Mouse (Mus musculus) adipose tissue, adult 10 weeks (tissue): ENCODE measurements around the gene Aif1. TPM values are rescaled to one million over a fixed set of nuclear protein-coding genes. Genes with fewer than 3 reads are reported as not detected.

Source experiments
- polyA plus RNA-seq: library from polyadenylated mRNA; stranded (reverse); fragments of 350-450 nt; fragmentation: Illumina TruSeq; extraction: RNeasy Lipid Tissue Mini Kit (QIAGEN cat#74804); gene quantifications from one replicate; pipeline ENCODE4 v1.2.3, GENCODE M21; 2014; ENCODE audit warnings: low read depth, low replicate concordance

Gene Aif1
- polyA plus RNA-seq, result 21.1 TPM

DNA sequence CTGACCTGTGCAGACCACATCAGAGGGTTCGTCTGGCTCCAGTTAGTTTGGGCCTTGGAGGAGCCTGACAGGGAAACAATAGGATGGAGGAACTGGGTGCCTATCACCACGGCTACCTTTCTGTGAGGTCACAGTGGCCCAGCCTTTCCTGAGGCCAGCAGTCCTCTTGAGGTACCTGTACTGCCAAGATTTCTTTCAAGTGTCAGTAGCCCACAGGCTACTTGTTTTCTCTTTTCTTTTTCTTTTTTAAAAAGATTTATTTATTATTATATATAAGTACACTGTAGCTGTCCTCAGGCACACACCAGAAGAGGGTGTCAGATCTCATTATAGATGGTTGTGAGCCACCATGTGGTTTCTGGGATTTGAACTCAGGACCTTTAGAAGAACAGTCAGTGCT, at the start of gene Aif1:
Aif1 (minus strand) TSS at position 101 of the 400 bp plus-strand sequence.

GRCm38 (mm10) chr17:35220156-35220952, 44.5 kb upstream of the Aif1 start, which contains the start of gene Gm16181:
Gene Gm16181, plus strand, starts transcription at chr17:35220834.

GRCm38 (mm10) chr17:35204494-35205379, 28.9 kb upstream of the Aif1 start, which contains the start of gene Lta:
Gene Lta, minus strand, starts transcription at chr17:35205351.

GRCm38 (mm10) chr17:35201787-35202186, 25.9 kb upstream of the Aif1 start, which contains the start of gene Tnf:
Gene Tnf, minus strand, starts transcription at chr17:35202007.

DNA sequence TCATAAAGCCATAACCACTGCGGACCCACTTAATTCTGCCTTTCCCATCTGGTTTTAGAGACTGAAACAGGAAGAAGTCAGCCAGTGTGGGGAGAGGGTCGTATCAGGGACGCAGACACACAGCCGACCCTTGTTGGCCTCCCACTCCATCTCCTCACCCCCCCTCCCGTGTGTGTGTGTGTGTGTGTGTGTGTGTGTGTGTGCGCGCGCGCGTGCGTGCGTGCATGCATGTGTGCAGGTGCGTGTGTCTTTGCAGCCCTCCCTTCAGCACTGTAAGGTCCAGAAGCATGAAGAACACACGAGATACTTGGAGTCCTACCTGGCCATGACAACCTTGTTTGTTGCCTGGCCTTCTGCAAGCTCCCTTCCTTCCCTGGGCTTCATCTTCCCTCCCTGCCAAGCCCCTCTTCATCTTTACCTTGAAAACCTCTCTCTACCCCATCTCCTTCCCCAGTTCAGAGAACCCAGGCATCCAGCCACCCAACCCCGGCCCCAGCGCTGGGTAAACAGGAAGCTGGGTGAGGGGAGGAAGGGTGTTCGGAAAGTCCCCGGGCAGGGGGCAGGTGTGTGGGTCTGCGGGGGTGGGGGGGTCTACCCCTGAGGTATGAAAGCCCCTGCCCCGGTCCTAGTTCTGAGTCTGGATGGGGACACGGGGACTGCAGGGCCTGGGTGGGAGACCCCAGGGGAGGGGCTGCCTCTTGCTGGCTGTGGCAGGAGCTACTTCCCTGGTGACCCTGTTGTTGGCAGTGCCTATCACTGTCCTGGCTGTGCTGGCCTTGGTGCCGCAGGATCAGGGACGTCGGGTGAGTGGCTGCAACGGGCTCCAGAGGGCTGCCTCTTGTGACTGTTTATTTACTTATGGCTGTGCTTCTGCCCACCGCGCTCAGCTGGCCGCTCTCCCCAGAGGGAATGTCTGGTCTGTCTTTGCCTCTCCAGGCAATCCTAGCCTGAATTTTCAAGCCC, 18.3 kb upstream of the Aif1 start, which contains the start of gene Ltb:
Ltb (plus strand) TSS at position 559 of the 963 bp plus-strand sequence.

GRCm38 (mm10) chr17:35187959-35188610, 12.2 kb upstream of the Aif1 start, which contains the start of gene Lst1:
Gene Lst1, minus strand, starts transcription at chr17:35188439.

DNA sequence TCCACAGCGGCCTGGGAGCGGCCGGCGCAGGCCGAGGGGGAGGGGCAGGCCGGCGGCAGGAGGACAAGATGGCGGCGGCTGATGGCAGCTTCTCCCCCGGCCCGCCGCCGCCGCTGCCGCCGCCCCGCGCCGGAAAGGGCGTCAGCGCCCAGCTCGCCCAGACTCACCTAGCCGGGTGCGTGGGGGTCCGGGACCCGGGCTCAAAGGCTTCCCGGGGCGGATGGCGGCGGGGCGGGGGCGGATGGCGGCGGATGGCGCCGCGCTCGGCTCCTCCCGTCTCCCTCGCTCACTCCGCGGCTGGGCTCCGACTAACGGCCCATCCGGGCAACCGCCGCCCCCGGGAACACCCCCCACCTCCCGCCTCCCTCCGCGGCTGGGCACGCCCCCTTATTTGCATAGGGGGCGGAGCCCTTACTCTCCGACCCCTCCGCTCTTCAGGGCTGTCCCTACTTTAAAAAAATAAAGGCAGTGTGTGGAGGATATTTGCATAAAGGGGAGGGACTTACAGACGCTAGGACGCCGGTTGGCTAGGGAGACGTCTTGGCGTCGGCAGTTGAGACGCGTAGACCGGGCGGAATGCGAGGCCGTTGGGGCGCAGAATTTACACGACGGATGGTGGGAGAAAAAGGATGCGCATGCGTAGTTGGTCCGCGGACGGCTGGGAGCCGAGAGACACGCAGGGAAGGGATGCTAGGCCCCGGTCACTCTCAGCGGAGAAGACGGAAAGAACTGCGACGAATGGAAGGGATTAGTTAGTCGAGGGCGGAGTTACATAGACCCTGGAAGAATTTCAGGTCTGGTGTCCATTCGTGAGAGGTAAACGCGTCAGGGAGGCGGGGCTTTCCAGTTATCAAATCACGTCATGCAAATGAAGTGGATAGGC, 11.1 kb downstream of the Aif1 start, which contains the start of gene Prrc2a:
Prrc2a (minus strand) TSS at position 330 of the 883 bp plus-strand sequence.

DNA sequence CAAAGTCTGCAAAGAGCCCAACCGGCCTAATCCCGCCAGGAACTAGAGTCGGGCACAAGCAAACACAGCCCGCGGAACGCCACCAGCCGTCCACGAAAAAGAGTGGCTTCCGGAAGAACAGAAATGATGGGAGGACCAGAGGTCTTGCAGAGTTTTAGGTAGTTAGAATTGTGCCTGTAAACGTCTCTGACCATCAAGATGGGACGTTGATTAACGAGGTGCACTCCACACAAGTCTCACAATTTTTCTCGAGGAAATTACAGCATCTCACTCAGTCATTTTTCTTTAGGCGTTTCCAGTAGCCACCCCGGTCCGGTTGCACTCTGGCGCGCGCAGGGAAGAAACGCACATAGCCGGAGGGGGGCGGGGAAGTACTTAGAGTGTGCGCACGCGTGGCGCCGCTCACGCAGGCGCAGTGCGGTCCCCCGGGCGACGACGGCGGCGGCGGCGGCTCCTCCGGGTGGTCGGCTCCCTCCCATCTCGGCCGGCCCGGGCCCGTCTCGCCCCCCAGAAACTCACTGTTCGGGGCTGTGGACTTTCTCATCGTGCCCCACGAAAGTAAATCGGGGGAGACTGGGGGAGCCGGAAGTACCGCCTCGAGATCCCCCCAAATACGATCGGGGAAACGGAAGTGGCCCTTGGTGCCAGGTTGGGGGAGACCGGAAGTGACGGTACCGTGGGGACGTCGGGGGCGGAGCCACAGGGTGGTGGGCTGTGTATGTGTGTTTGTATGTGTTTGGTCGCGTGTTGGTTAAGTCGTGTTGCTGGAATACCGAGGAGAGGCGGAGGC, 40.9 kb downstream of the Aif1 start, which contains the start of gene Bag6:
Bag6 (plus strand) TSS at position 378 of the 790 bp plus-strand sequence.

GRCm38 (mm10) chr17:35131500-35132173, 44.2 kb downstream of the Aif1 start, which contains the start of gene Apom:
Gene Apom, minus strand, starts transcription at chr17:35132050.

DNA sequence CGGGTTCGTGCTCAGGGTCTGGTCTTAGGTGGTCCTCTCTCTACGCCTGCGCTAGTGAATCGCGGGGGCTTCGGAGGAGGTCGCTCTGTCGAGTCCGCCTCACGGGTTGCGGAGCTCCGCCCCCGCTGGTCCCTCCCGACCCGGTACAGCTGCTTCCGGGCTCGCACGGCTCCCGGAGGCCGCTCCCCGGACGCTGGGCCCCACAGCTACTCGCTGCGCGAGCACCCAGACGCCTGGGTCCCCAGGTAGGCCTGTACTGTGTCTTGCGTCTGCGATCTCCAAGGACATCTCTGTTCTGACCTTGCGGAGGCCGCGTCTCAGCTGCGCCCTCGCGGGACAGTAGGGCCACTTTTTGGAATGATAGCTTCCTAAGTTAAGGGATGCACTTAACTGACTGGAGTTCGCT, 49.7 kb downstream of the Aif1 start, which contains the start of gene D17H6S53E:
D17H6S53E (plus strand) TSS at position 168 of the 406 bp plus-strand sequence.

GRCm38 (mm10) chr17:35121871-35122303, 54.0 kb downstream of the Aif1 start, which contains the start of gene Csnk2b:
Gene Csnk2b, minus strand, starts transcription at chr17:35122053.

GRCm38 (mm10) chr17:35121143-35121799, 54.6 kb downstream of the Aif1 start, which contains the start of gene Gpank1:
Gene Gpank1, plus strand, starts transcription at chr17:35121455.

Other genes starting within 250 kb of the Aif1 start
- gene Neu1, start 244.8 kb downstream of the Aif1 start, polyA plus RNA-seq, result 81.9 TPM
- gene Hspa1b, start 216.8 kb downstream of the Aif1 start, polyA plus RNA-seq, result 47.9 TPM
- gene Gm20481, start 206.2 kb downstream of the Aif1 start, polyA plus RNA-seq, result not detected
- gene Hspa1a, start 203.9 kb downstream of the Aif1 start, polyA plus RNA-seq, result 24.3 TPM
- 12.0 TPM for gene Hspa1l, start 203.4 kb downstream of the Aif1 start, polyA plus RNA-seq
- gene Lsm2, start 194.2 kb downstream of the Aif1 start, polyA plus RNA-seq, result 23.4 TPM
- gene Vars, start 175.1 kb downstream of the Aif1 start, polyA plus RNA-seq, result 62.8 TPM
- 0.96 TPM for gene Vwa7, start 159.5 kb downstream of the Aif1 start, polyA plus RNA-seq
- gene Sapcd1, start 148.1 kb downstream of the Aif1 start, polyA plus RNA-seq, result 2.9 TPM
- gene Msh5, start 129.3 kb downstream of the Aif1 start, polyA plus RNA-seq, result 4.2 TPM
- gene Clic1, start 126.1 kb downstream of the Aif1 start, polyA plus RNA-seq, result 127 TPM
- 43.7 TPM for gene Ddah2, start 117.0 kb downstream of the Aif1 start, polyA plus RNA-seq
- 2.2 TPM for gene Ly6g6c, start 110.7 kb downstream of the Aif1 start, polyA plus RNA-seq
- 2.4 TPM for gene Mpig6b, start 109.9 kb downstream of the Aif1 start, polyA plus RNA-seq
- 8.2 TPM for gene Ly6g6e, start 99.2 kb downstream of the Aif1 start, polyA plus RNA-seq
- gene Ly6g6d, start 98.0 kb downstream of the Aif1 start, polyA plus RNA-seq, result 14.6 TPM
- gene Ly6g6f, start 90.5 kb downstream of the Aif1 start, polyA plus RNA-seq, result not detected
- gene Abhd16a, start 86.8 kb downstream of the Aif1 start, polyA plus RNA-seq, result 106 TPM
- 1,353 TPM for gene Ly6g5c, start 67.8 kb downstream of the Aif1 start, polyA plus RNA-seq
- gene Ly6g5b, start 60.6 kb downstream of the Aif1 start, polyA plus RNA-seq, result 1,252 TPM
- 14.5 TPM for gene Gpank1, start 54.6 kb downstream of the Aif1 start, polyA plus RNA-seq
- gene Csnk2b, start 54.0 kb downstream of the Aif1 start, polyA plus RNA-seq, result 234 TPM
- 15.2 TPM for gene D17H6S53E, start 49.7 kb downstream of the Aif1 start, polyA plus RNA-seq
- gene Apom, start 44.0 kb downstream of the Aif1 start, polyA plus RNA-seq, result not detected
- 130 TPM for gene Bag6, start 40.9 kb downstream of the Aif1 start, polyA plus RNA-seq
- 229 TPM for gene Prrc2a, start 11.2 kb downstream of the Aif1 start, polyA plus RNA-seq
- 11.5 TPM for gene Lst1, start 12.4 kb upstream of the Aif1 start, polyA plus RNA-seq
- gene Ltb, start 18.4 kb upstream of the Aif1 start, polyA plus RNA-seq, result 1.9 TPM
- gene Tnf, start 25.9 kb upstream of the Aif1 start, polyA plus RNA-seq, result 0.61 TPM
- gene Lta, start 29.3 kb upstream of the Aif1 start, polyA plus RNA-seq, result not detected
- gene Gm16181, start 44.8 kb upstream of the Aif1 start, polyA plus RNA-seq, result 1.2 TPM
- gene Atp6v1g2, start 57.6 kb upstream of the Aif1 start, polyA plus RNA-seq, result 22.6 TPM
- 16.9 TPM for gene Nfkbil1, start 59.7 kb upstream of the Aif1 start, polyA plus RNA-seq
- gene Ddx39b, start 65.7 kb upstream of the Aif1 start, polyA plus RNA-seq, result 177 TPM
- 739 TPM for gene H2-D1, start 86.7 kb upstream of the Aif1 start, polyA plus RNA-seq
- gene H2-Q1, start 144.3 kb upstream of the Aif1 start, polyA plus RNA-seq, result not detected
- gene H2-Q2, start 166.2 kb upstream of the Aif1 start, polyA plus RNA-seq, result 3.6 TPM
- 52.9 TPM for gene H2-Q4, start 203.5 kb upstream of the Aif1 start, polyA plus RNA-seq
- 27.5 TPM for gene H2-Q6, start 248.8 kb upstream of the Aif1 start, polyA plus RNA-seq